Mouse (Mus musculus) macrophage (primary cell): ENCODE measurements around the gene Svs3a. TPM values are rescaled to one million over a fixed set of nuclear protein-coding genes. Genes with fewer than 3 reads are reported as not detected.
"Not testable (repeated sequence)": the region's sequence is repeated elsewhere in the genome, so short reads cannot be mapped to it uniquely, and the experiment has no call there.

ENCODE experiments used
- H3K27ac ChIP-seq: fragments of 350-480 bp; formaldehyde crosslinking; 2 replicates; pipeline ENCODE4 v1.9.0; 2021
- H3K36me3 ChIP-seq: fragments of 350-480 bp; formaldehyde crosslinking; 2 replicates; pipeline ENCODE4 v1.9.0; 2021; ENCODE audit errors: inconsistent target
- H3K4me3 ChIP-seq: fragments of 350-480 bp; formaldehyde crosslinking; 2 replicates; pipeline ENCODE4 v1.9.0; 2021; ENCODE audit errors: inconsistent target
- H3K79me2 ChIP-seq: fragments of 350-480 bp; formaldehyde crosslinking; 2 replicates; pipeline ENCODE4 v1.9.0; 2021; ENCODE audit errors: inconsistent target
- WGBS: methylation state at CpG from one replicate; pipeline ENCODE4 v1.1.7; 2026; ENCODE audit warnings: inconsistent platforms; ENCODE audit not compliant: missing documents; 5-methylcytosine and 5-hydroxymethylcytosine counted together
- polyA plus RNA-seq: library from polyadenylated mRNA; stranded (reverse); fragments of 250-400 nt; gene quantifications from 3 replicates; pipeline ENCODE4 v1.2.4, GENCODE M21; 2018; ENCODE audit warnings: inconsistent platforms
- total RNA-seq, 78 experiments: library from RNA; depleted of rRNA; stranded (reverse); fragments of 250-400 nt; gene quantifications; 1 replicate in 9 of 78; 2 replicates in 24 of 78; 3 replicates in 43 of 78; 4 replicates in 2 of 78; pipeline ENCODE4 v1.2.4; 2018; ENCODE audit warnings: inconsistent platforms in 56 of 78

The Svs3a gene
- not detected for total RNA-seq (2018; cell fraction: chromatin; rRNA removed)
- total RNA-seq (2018; cell fraction: cytosol; rRNA removed) = not detected
- not detected for total RNA-seq (2018; cell fraction: nucleus; rRNA removed)
- not detected in 3 replicates for polyA plus RNA-seq

GRCm38 (mm10) chr2:164288968-164289367 lies at the start of gene Svs3a:
Gene Svs3a (plus strand): TSS chr2:164289268.
- 100% methylated on average over 1 of the region's 1 CpGs for WGBS

GRCm38 (mm10) chr2:164256540-164256939 lies 32.5 kb upstream of the Svs3a start, which contains the start of gene Svs3b:
Gene Svs3b (minus strand): TSS chr2:164256640.
- H3K79me2 ChIP-seq, H3K4me3 ChIP-seq, H3K27ac ChIP-seq, H3K36me3 ChIP-seq: not testable (repeated sequence)
- WGBS = 100% methylated on average over 1 of the region's 1 CpGs

More at GRCm38 (mm10) chr2:164288968-164289367, at the start of gene Svs3a:
- not testable (repeated sequence) for H3K36me3 ChIP-seq, H3K79me2 ChIP-seq, H3K27ac ChIP-seq, H3K4me3 ChIP-seq

GRCm38 (mm10) chr2:164278359-164278758 lies 10.7 kb upstream of the Svs3a start, which contains the start of gene Svs4:
Gene Svs4 (minus strand): TSS chr2:164278459.
- H3K27ac ChIP-seq = no peak within 1 kb of the TSS
- 89% methylated on average over 4 of the region's 4 CpGs for WGBS
- H3K36me3 ChIP-seq = no peaks in the 10 kb centered on the region
- no peaks in the 10 kb centered on the region for H3K79me2 ChIP-seq
- no peak within 1 kb of the TSS for H3K4me3 ChIP-seq

- Histone ChIP-seq H3K27ac (no peak overlapping the region), H3K79me2 (no peaks in the 10 kb centered on the region), H3K36me3 (no peaks in the 10 kb centered on the region), H3K4me3 (no peak overlapping the region)
- 88% methylated on average over 5 of the region's 5 CpGs for WGBS
Observed at GRCm38 (mm10) chr2:164312599-164312998, 23.5 kb downstream of the Svs3a start.

- not testable (repeated sequence) for H3K36me3 ChIP-seq, H3K4me3 ChIP-seq, H3K27ac ChIP-seq, H3K79me2 ChIP-seq
Observed at GRCm38 (mm10) chr2:164315460-164315859, 26.4 kb downstream of the Svs3a start.

- H3K4me3 ChIP-seq, H3K27ac ChIP-seq, H3K79me2 ChIP-seq, H3K36me3 ChIP-seq: not testable (repeated sequence)
- WGBS = 89% methylated on average over 1 of the region's 1 CpGs
Observed at GRCm38 (mm10) chr2:164316451-164316850, 27.4 kb downstream of the Svs3a start, which contains the start of gene Svs6. Gene Svs6 (plus strand): TSS chr2:164316751.

- no peaks in the 10 kb centered on the region for H3K36me3 ChIP-seq
- WGBS = 94% methylated on average over 6 of the region's 6 CpGs
- no peak overlapping the region for H3K27ac ChIP-seq
- no peaks in the 10 kb centered on the region for H3K79me2 ChIP-seq
- H3K4me3 ChIP-seq = no peak overlapping the region
Observed at GRCm38 (mm10) chr2:164320983-164321382, 31.9 kb downstream of the Svs3a start.

GRCm38 (mm10) chr2:164332440-164332839 lies 43.4 kb downstream of the Svs3a start, which contains the start of gene Svs5:
Gene Svs5 (plus strand): TSS chr2:164332740.
- not testable (repeated sequence) for H3K36me3 ChIP-seq, H3K27ac ChIP-seq, H3K79me2 ChIP-seq, H3K4me3 ChIP-seq
- 70% methylated on average over 3 of the region's 3 CpGs for WGBS

Other genes starting within 250 kb of the Svs3a start
- gene Stk4, start 218.9 kb upstream of the Svs3a start, polyA plus RNA-seq = 55.4 to 80.1 TPM (median 68.0 TPM) in 3 replicates
- gene Tomm34, start 218.1 kb upstream of the Svs3a start, polyA plus RNA-seq = 35.0 to 41.7 TPM (median 39.3 TPM) in 3 replicates
- not detected in 3 replicates for gene Kcns1, start 118.2 kb upstream of the Svs3a start, polyA plus RNA-seq
- gene Wfdc5, start 106.5 kb upstream of the Svs3a start, polyA plus RNA-seq = not detected in 3 replicates
- gene Wfdc12, start 98.7 kb upstream of the Svs3a start, polyA plus RNA-seq = not detected in 3 replicates
- gene Wfdc15a, start 89.1 kb upstream of the Svs3a start, polyA plus RNA-seq = not detected in 3 replicates
- gene Wfdc15b, start 67.6 kb upstream of the Svs3a start, polyA plus RNA-seq = not detected in 3 replicates
- not detected in 3 replicates for gene Svs2, start 50.8 kb upstream of the Svs3a start, polyA plus RNA-seq
- gene Svs3b, start 32.6 kb upstream of the Svs3a start, polyA plus RNA-seq = not detected in 3 replicates
- not detected in 3 replicates for gene Svs4, start 10.8 kb upstream of the Svs3a start, polyA plus RNA-seq
- gene Svs6, start 27.5 kb downstream of the Svs3a start, polyA plus RNA-seq = not detected in 3 replicates
- gene Svs5, start 43.5 kb downstream of the Svs3a start, polyA plus RNA-seq = not detected in 3 replicates
- gene Slpi, start 99.8 kb downstream of the Svs3a start, polyA plus RNA-seq = 0.24 to 1.3 TPM (median 0.90 TPM) in 3 replicates
- not detected in 3 replicates for gene Rbpjl, start 113.9 kb downstream of the Svs3a start, polyA plus RNA-seq
- gene Matn4, start 115.9 kb downstream of the Svs3a start, polyA plus RNA-seq = not detected in 3 replicates
- gene Sdc4, start 154.6 kb downstream of the Svs3a start, polyA plus RNA-seq = 114 to 215 TPM (median 133 TPM) in 3 replicates
- gene Sys1, start 167.7 kb downstream of the Svs3a start, polyA plus RNA-seq = 6.9 to 30.0 TPM (median 27.8 TPM) in 3 replicates
- 0.30 TPM in 1 of 3 replicates, not detected in the others for gene Gm20458, start 171.7 kb downstream of the Svs3a start, polyA plus RNA-seq
- gene Trp53tg5, start 184.5 kb downstream of the Svs3a start, polyA plus RNA-seq = not detected in 3 replicates
- 13.0 to 46.6 TPM (median 28.5 TPM) in 3 replicates for gene Dbndd2, start 196.8 kb downstream of the Svs3a start, polyA plus RNA-seq
- gene Pigt, start 208.3 kb downstream of the Svs3a start, polyA plus RNA-seq = 58.4 to 92.7 TPM (median 64.5 TPM) in 3 replicates